Mouse (Mus musculus) B cell, adult 62 days (primary cell): ENCODE measurements around the gene Plp2. TPM values are rescaled to one million over a fixed set of nuclear protein-coding genes. Genes with fewer than 3 reads are reported as not detected.

ENCODE experiments used
- total RNA-seq: library from RNA; stranded (reverse); gene quantifications from 4 replicates; pipeline ENCODE4 v1.2.4, GENCODE M21; 2023

Gene Plp2
- 85.6 to 91.6 TPM (median 88.3 TPM) in 4 replicates for total RNA-seq

DNA sequence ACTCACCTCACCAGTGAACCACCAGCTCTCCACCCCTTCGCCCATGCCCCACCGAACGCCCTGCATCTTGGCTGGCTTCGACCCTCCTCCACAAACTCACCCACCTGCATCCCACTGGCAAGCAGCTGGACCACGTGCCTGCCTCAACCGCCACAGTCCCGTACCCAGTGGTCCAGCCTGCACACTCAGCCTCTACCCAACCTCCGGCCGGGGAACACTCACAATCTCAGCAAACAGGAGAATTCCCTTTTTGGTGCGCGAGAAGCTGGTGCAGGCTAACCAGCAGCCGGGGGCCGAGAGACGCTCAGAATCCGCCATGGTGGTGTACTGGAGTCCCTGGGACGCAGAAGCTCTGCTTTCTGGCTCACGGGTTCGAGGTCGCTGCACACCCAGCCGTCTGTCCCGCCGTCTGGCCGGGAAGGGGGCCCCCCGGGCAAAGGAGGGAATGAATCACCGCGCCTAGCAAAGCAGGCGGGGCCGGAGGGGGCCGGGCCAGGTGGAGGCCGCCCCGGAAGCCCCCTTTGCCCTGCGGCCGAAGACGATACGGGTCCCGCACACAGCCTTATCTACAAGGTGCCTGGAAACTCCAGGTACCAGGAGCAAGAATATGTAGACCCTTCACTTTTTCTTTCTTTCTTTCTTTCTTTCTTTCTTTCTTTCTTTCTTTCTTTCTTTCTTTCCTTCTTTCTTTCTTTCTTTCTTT is at the start of gene Plp2:
Gene Plp2, minus strand, starts transcription at position 470 of the 703 bp plus-strand sequence.

DNA sequence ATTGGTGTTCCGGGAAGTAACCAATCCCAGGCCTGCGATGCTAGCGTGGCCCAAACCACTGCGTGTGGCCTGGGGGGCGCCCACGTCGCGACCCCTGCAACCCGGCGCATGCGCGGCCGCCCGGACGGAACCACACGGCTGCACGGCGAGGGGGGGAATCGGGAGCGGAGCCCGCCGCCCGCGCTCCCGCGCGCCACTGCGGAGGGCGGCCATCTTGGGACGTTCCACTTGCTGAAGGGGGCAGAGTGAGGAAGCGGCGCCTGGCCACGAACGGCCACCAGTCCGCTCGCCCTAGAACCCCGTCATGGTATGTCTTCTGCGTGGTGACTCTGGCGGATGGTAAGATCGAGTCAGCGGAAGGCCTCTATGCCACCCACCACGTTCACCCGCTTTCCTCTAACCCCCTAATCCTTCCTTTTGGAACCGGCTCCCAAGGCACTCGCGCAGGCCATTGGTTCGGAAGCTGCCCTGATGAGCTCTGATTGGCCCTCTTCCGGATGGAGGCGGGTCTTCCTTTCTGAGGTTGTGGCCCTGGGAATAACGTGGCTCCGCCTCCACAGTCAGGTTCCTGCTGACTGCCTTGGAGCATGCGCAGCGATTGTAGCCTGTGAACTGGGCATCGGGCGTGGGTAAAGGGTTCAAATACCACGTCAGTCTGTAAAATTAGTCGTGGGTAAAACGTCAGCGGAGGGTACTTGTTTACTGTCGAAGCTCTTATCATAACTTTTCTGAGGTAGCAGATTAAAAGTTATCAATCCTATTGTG is 43.1 kb upstream of the Plp2 start, which contains the start of gene Wdr45:
Gene Wdr45, plus strand, starts transcription at position 199 of the 765 bp plus-strand sequence.

DNA sequence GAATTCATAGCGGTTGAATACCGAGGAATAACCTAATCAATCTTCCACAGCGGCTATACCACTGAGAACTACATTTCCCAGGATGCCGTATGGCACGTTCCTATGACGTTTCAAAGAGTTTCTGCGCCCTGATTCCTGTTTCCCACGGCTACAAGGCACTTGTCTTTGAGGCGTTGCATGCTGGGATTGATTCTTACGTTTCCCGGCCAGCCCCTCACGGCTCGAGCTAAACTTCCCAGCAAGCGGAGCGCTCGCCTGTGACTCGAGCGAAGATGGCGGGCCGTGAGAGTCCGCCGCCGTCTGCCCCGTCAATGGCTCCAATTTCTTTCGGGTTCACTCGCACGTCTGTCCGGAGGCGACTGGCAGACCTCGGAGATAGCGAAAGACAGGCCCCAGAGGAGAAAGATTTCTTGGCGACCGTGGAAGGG is 25.8 kb upstream of the Plp2 start, which contains the start of gene Gpkow:
Gene Gpkow, plus strand, starts transcription at position 178 of the 428 bp plus-strand sequence.

DNA sequence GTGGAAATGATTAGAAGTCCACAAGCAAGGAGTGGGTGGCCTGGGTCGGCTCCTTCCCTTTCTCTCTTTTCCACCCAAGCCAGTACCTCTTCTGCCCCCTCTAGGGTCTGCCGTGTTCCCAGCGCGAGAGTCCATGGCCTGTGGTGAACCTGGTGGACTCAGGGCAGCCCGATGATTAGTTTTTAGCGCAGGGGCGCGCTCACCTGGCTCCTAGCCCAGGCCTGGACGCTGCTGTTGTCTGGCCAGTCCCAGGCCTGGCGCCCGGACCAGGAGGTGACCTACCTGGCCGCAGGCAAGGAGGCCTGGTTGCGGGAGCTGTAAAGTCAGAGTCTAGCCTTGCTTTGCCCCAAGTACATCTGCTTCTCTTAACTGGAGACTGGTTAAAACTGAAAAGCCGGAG is 9.7 kb upstream of the Plp2 start, which contains the start of gene Magix:
Gene Magix, minus strand, starts transcription at position 388 of the 400 bp plus-strand sequence.

DNA sequence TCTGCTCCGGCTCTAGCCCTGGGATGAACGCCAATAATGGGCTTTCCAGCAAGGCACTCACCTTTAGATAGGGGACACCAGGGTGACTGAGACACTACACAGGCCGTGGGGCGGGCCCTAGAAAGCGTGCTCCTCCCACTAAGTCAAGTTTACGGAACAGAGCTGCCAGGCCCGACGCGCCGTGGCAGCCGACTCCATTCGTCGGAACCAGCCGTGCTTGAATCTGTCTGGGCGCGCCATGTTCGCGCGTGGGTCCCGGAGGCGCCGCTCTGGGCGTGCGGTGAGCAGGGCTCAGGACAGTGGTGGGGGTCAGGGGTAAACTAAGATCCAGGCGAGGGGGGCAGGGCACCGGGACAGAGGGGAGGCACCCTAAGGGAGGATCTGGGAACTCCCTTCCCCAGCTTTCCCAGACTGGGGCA is 14.0 kb downstream of the Plp2 start, which contains the start of gene Prickle3:
Gene Prickle3, plus strand, starts transcription at position 40 of the 419 bp plus-strand sequence.

DNA sequence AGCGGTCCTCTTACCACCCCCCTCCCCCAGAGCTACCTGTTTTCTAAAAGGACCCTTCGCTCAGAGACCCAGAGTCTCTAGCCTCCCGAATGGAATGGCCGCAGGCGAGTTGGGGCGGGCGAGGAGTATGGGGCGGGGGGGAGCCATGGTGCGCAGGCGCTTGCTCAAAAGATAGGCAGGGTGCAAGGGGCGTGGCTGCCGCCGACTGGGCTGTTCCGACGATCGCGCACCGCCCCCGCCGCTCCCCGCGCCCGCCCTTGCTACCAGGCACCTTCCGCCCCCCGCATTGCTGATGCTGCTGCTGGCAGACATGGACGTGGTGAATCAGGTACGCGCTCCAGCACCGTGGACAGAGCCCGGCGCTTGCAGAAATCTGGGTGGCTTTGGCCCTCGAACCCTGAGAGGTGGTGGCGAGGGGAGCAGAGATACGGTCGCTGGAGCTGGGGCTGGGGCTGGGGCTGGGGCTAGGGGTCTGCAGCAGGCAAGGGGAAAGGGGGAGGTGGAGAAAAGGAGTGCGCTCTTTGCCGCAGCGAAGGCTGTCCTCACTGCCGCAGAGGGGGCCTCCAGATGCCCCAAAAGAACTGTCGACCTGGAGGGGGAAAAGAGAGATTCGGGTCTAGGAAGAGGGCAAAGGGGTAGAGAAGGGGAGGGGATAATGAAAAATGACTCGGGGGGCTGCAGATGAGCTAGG is 32.6 kb downstream of the Plp2 start, which contains the start of gene Syp:
Gene Syp, plus strand, starts transcription at position 71 of the 691 bp plus-strand sequence.

Other genes starting within 250 kb of the Plp2 start
- gene Foxp3, start 97.7 kb downstream of the Plp2 start, total RNA-seq: 0.49 TPM in 1 of 4 replicates, not detected in the others
- 5.1 to 6.6 TPM (median 5.3 TPM) in 4 replicates for gene Ppp1r3f, start 97.1 kb downstream of the Plp2 start, total RNA-seq
- 19.2 to 22.5 TPM (median 20.0 TPM) in 4 replicates for gene Ccdc22, start 65.9 kb downstream of the Plp2 start, total RNA-seq
- not detected in 4 replicates for gene Cacna1f, start 64.3 kb downstream of the Plp2 start, total RNA-seq
- gene Syp, start 32.9 kb downstream of the Plp2 start, total RNA-seq: 0.36 to 0.58 TPM (median 0.56 TPM) in 3 of 4 replicates, not detected in the other
- gene Prickle3, start 14.1 kb downstream of the Plp2 start, total RNA-seq: 24.4 to 28.3 TPM (median 25.8 TPM) in 4 replicates
- not detected in 4 replicates for gene Magix, start 9.9 kb upstream of the Plp2 start, total RNA-seq
- gene Gpkow, start 25.7 kb upstream of the Plp2 start, total RNA-seq: 45.1 to 48.2 TPM (median 46.2 TPM) in 4 replicates
- 58.2 to 89.6 TPM (median 70.2 TPM) in 4 replicates for gene Wdr45, start 42.9 kb upstream of the Plp2 start, total RNA-seq
- not detected in 4 replicates for gene Gm45208, start 50.9 kb upstream of the Plp2 start, total RNA-seq
- gene Praf2, start 57.0 kb upstream of the Plp2 start, total RNA-seq: 9.6 to 13.9 TPM (median 12.0 TPM) in 4 replicates
- gene Ccdc120, start 79.5 kb upstream of the Plp2 start, total RNA-seq: not detected in 4 replicates
- gene Tfe3, start 91.2 kb upstream of the Plp2 start, total RNA-seq: 26.2 to 36.6 TPM (median 32.7 TPM) in 4 replicates
- 277 to 286 TPM (median 284 TPM) in 4 replicates for gene Gripap1, start 118.4 kb upstream of the Plp2 start, total RNA-seq
- gene Kcnd1, start 150.9 kb upstream of the Plp2 start, total RNA-seq: 1.5 to 2.4 TPM (median 1.9 TPM) in 4 replicates
- 168 to 185 TPM (median 181 TPM) in 4 replicates for gene Otud5, start 170.0 kb upstream of the Plp2 start, total RNA-seq
- gene Pim2, start 206.9 kb upstream of the Plp2 start, total RNA-seq: 36.0 to 41.3 TPM (median 37.2 TPM) in 4 replicates
- 28.8 to 38.6 TPM (median 35.1 TPM) in 4 replicates for gene Slc35a2, start 212.6 kb upstream of the Plp2 start, total RNA-seq
- 126 to 133 TPM (median 129 TPM) in 4 replicates for gene Pqbp1, start 227.9 kb upstream of the Plp2 start, total RNA-seq
- gene Timm17b, start 228.0 kb upstream of the Plp2 start, total RNA-seq: 38.8 to 55.7 TPM (median 51.5 TPM) in 4 replicates
- not detected in 4 replicates for gene Gm10491, start 236.4 kb upstream of the Plp2 start, total RNA-seq
- 2.1 TPM in 1 of 4 replicates, not detected in the others for gene Gm10490, start 238.2 kb upstream of the Plp2 start, total RNA-seq
- not detected in 4 replicates for gene Pcsk1n, start 248.4 kb upstream of the Plp2 start, total RNA-seq